Mouse (Mus musculus): ENCODE results near the gene Gm10696. TPM values are rescaled to one million over a fixed set of nuclear protein-coding genes. Genes with fewer than 3 reads are reported as not detected.
"Not testable (repeated sequence)": the region's sequence is repeated elsewhere in the genome, so short reads cannot be mapped to it uniquely, and the experiment has no call there.

The Gm10696 gene
- total RNA-seq (2014; fragmentation: Nextera tagmentation) (not detected in 2 replicates), total RNA-seq (2017) (not detected in 2 replicates), polyA plus RNA-seq (2012) (not detected in 2 replicates)

DNA sequence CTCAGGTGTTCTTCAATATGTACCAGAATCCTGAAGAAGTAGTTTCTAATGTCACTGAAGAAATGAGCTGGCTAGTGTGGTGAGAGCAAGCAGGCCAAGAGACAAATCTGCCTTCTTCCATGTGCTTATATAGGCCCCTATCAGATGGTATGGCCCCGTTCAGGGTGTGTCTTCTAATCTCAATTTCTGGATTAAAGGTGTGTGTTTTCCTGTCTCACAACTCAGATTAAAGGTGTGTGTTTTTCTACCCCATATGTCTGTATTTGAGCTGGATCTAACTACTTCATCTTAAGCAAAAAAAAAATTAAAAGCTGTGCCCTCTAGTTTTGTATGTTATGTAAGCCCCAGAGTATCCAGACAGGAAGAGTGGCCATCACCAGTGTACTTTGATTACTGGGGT, at the start of gene Gm10696:
Gene Gm10696, minus strand, starts transcription at position 101 of the 400 bp plus-strand sequence.
- not testable (repeated sequence) for ATAC-seq (ENCODE audit: extremely low read depth, insufficient number of reproducible peaks, low FRiP score, poor library complexity, severe bottlenecking); H3K27me3 ChIP-seq (ENCODE audit: insufficient read depth, low read length); H3K9me3 ChIP-seq (replicated peaks); H3K36me3 ChIP-seq (replicated peaks); H3K4me3 ChIP-seq (ENCODE audit: low read depth, low read length); DNase-seq (ENCODE audit: low spot score); H3K4me1 ChIP-seq (ENCODE audit: insufficient read depth, low read depth, low read length)

DNA sequence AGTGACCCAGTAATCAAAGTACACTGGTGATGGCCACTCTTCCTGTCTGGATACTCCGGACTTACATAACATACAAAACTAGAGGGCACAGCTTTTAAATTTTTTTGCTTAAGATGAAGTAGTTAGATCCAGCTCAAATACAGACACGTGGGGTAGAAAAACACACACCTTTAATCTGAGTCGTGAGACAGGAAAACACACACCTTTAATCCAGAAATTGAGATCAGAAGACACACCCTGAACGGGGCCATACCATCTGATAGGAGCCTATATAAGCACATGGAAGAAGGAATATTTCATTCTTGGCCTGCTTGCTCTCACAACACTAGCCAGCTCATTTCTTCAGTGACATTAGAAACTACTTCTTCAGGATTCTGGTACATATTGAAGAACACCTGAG, 18.4 kb upstream of the Gm10696 start, which contains the start of gene Gm5286:
Gene Gm5286, plus strand, starts transcription at position 301 of the 400 bp plus-strand sequence.
- not testable (repeated sequence) for H3K4me1 ChIP-seq (ENCODE audit: insufficient read depth, low read depth, low read length); DNase-seq (ENCODE audit: low spot score); H3K9me3 ChIP-seq (replicated peaks); ATAC-seq (ENCODE audit: extremely low read depth, insufficient number of reproducible peaks, low FRiP score, poor library complexity, severe bottlenecking); H3K4me3 ChIP-seq (ENCODE audit: low read depth, low read length); H3K36me3 ChIP-seq (replicated peaks); H3K27me3 ChIP-seq (ENCODE audit: insufficient read depth, low read length)

DNA sequence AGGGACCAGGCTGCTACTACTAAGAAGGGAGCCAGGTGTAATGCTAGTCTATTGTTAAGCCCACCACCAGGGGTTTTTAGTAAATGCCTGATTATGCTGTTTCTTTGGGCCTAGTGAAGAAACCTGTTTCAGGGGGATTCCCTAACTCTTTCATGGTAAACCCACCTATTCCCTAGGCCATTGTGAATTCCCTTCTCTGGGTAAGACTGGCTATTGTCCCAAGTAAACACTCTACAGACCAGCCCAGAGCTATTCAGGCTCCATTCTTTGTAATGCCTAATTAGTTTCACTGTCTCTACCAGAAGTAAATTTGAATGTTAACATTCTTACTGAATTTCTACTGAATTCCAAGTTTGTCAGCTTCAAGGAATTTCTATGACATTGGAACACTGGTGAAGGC, 10.6 kb downstream of the Gm10696 start:
- not testable (repeated sequence) for ATAC-seq (ENCODE audit: extremely low read depth, insufficient number of reproducible peaks, low FRiP score, poor library complexity, severe bottlenecking); DNase-seq (ENCODE audit: low spot score); H3K9me3 ChIP-seq (replicated peaks); H3K27me3 ChIP-seq (ENCODE audit: insufficient read depth, low read length); H3K36me3 ChIP-seq (replicated peaks); H3K4me1 ChIP-seq (ENCODE audit: insufficient read depth, low read depth, low read length); H3K4me3 ChIP-seq (ENCODE audit: low read depth, low read length)

Other genes starting within 250 kb of the Gm10696 start
- gene Gm9117, start 234.7 kb downstream of the Gm10696 start, total RNA-seq (2014; fragmentation: Nextera tagmentation) = not detected in 2 replicates
- gene Gm9117, start 234.7 kb downstream of the Gm10696 start, total RNA-seq (2017) = 0.16 TPM in 1 of 2 replicates, not detected in the other
- not detected in 2 replicates for gene Gm9117, start 234.7 kb downstream of the Gm10696 start, polyA plus RNA-seq (2012)
- not detected in 2 replicates for gene Tdpoz5, start 216.9 kb downstream of the Gm10696 start, total RNA-seq (2014; fragmentation: Nextera tagmentation)
- not detected in 2 replicates for gene Tdpoz5, start 216.9 kb downstream of the Gm10696 start, total RNA-seq (2017)
- not detected in 2 replicates for gene Tdpoz5, start 216.9 kb downstream of the Gm10696 start, polyA plus RNA-seq (2012)
- gene Gm9125, start 123.3 kb downstream of the Gm10696 start, total RNA-seq (2014; fragmentation: Nextera tagmentation) = not detected in 2 replicates
- gene Gm9125, start 123.3 kb downstream of the Gm10696 start, total RNA-seq (2017) = 0.17 and 0.27 TPM in 2 replicates
- not detected in 2 replicates for gene Gm9125, start 123.3 kb downstream of the Gm10696 start, polyA plus RNA-seq (2012)
- gene Gm10697, start 105.5 kb downstream of the Gm10696 start, total RNA-seq (2014; fragmentation: Nextera tagmentation) = not detected in 2 replicates
- gene Gm10697, start 105.5 kb downstream of the Gm10696 start, total RNA-seq (2017) = not detected in 2 replicates
- not detected in 2 replicates for gene Gm10697, start 105.5 kb downstream of the Gm10696 start, polyA plus RNA-seq (2012)
- not detected in 2 replicates for gene Gm5286, start 18.5 kb upstream of the Gm10696 start, total RNA-seq (2014; fragmentation: Nextera tagmentation)
- 0.35 TPM in 1 of 2 replicates, not detected in the other for gene Gm5286, start 18.5 kb upstream of the Gm10696 start, total RNA-seq (2017)
- gene Gm5286, start 18.5 kb upstream of the Gm10696 start, polyA plus RNA-seq (2012) = not detected in 2 replicates
- not detected in 2 replicates for gene Gm4778, start 85.8 kb upstream of the Gm10696 start, total RNA-seq (2014; fragmentation: Nextera tagmentation)
- gene Gm4778, start 85.8 kb upstream of the Gm10696 start, total RNA-seq (2017) = not detected in 2 replicates
- not detected in 2 replicates for gene Gm4778, start 85.8 kb upstream of the Gm10696 start, polyA plus RNA-seq (2012)
- 12.5 and 13.2 TPM in 2 replicates for gene Them4, start 131.9 kb upstream of the Gm10696 start, total RNA-seq (2014; fragmentation: Nextera tagmentation)
- gene Them4, start 131.9 kb upstream of the Gm10696 start, total RNA-seq (2017) = 7.6 and 7.7 TPM in 2 replicates
- gene Them4, start 131.9 kb upstream of the Gm10696 start, polyA plus RNA-seq (2012) = 0.44 and 1.3 TPM in 2 replicates
- gene Them5, start 163.9 kb upstream of the Gm10696 start, total RNA-seq (2014; fragmentation: Nextera tagmentation) = not detected in 2 replicates
- gene Them5, start 163.9 kb upstream of the Gm10696 start, total RNA-seq (2017) = 0.11 and 0.12 TPM in 2 replicates
- not detected in 2 replicates for gene Them5, start 163.9 kb upstream of the Gm10696 start, polyA plus RNA-seq (2012)
- gene C2cd4d, start 184.2 kb upstream of the Gm10696 start, total RNA-seq (2014; fragmentation: Nextera tagmentation) = not detected in 2 replicates
- 0.11 TPM in 1 of 2 replicates, not detected in the other for gene C2cd4d, start 184.2 kb upstream of the Gm10696 start, total RNA-seq (2017)
- not detected in 2 replicates for gene C2cd4d, start 184.2 kb upstream of the Gm10696 start, polyA plus RNA-seq (2012)
- gene Rorc, start 194.6 kb upstream of the Gm10696 start, total RNA-seq (2014; fragmentation: Nextera tagmentation) = not detected in 2 replicates
- gene Rorc, start 194.6 kb upstream of the Gm10696 start, total RNA-seq (2017) = 0.12 TPM in 1 of 2 replicates, not detected in the other
- not detected in 2 replicates for gene Rorc, start 194.6 kb upstream of the Gm10696 start, polyA plus RNA-seq (2012)
- gene Lingo4, start 220.3 kb upstream of the Gm10696 start, total RNA-seq (2014; fragmentation: Nextera tagmentation) = not detected in 2 replicates
- 0.05 and 0.06 TPM in 2 replicates for gene Lingo4, start 220.3 kb upstream of the Gm10696 start, total RNA-seq (2017)
- gene Lingo4, start 220.3 kb upstream of the Gm10696 start, polyA plus RNA-seq (2012) = not detected in 2 replicates
- not detected in 2 replicates for gene Tdrkh, start 235.1 kb upstream of the Gm10696 start, total RNA-seq (2014; fragmentation: Nextera tagmentation)
- gene Tdrkh, start 235.1 kb upstream of the Gm10696 start, total RNA-seq (2017) = 0.12 and 0.22 TPM in 2 replicates
- not detected in 2 replicates for gene Tdrkh, start 235.1 kb upstream of the Gm10696 start, polyA plus RNA-seq (2012)